Mouse (Mus musculus) heart, postnatal 36 days (tissue): ENCODE results near the gene Abr. TPM values are rescaled to one million over a fixed set of nuclear protein-coding genes. Genes with fewer than 3 reads are reported as not detected.

ENCODE experiments used
- DNase-seq, 2 experiments: peaks; one replicate each; pipeline ENCODE4 v3.0.0; 2021 to 2022
- intact Hi-C: fragments of 180-260 bp; cut with DNase I; formaldehyde crosslinking; loops from one replicate; pipeline ENCODE4 v1.15.1; 2025
- total RNA-seq, 2 experiments: library from RNA; stranded (reverse); gene quantifications; 2 replicates each; pipeline ENCODE4 v1.2.3; 2021

Gene Abr
- total RNA-seq, 2 experiments from 2014 or later: 25.8 TPM

- intact Hi-C loops: no loop called here
- peak; percentile 52 to 55 for DNase-seq
Observed at GRCm38 (mm10) chr11:76436009-76436408, 186.1 kb downstream of the Abr start.

GRCm38 (mm10) chr11:76429966-76430631 is 192.0 kb downstream of the Abr start:
- no peak for DNase-seq

GRCm38 (mm10) chr11:76429556-76429955 is 192.6 kb downstream of the Abr start:
- intact Hi-C loops: no loop called here
- DNase-seq: no peak

More at GRCm38 (mm10) chr11:76429966-76430631, 192.0 kb downstream of the Abr start:
- intact Hi-C loops: no loop called here

- intact Hi-C loops: no loop called here
- no peak for DNase-seq
Observed at GRCm38 (mm10) chr11:76429046-76429445, 193.1 kb downstream of the Abr start.

GRCm38 (mm10) chr11:76427781-76428180 is 194.3 kb downstream of the Abr start:
- no peak for DNase-seq
- intact Hi-C loops: no loop called here

GRCm38 (mm10) chr11:76425749-76426148 is 196.4 kb downstream of the Abr start:
- no peak for DNase-seq
- intact Hi-C loops: no loop called here

GRCm38 (mm10) chr11:76420896-76421295 is 201.2 kb downstream of the Abr start:
- intact Hi-C loops: no loop called here
- peak in 1 of 2 experiments; percentile 23 for DNase-seq

- peak in 1 of 2 experiments; percentile 29 for DNase-seq
- intact Hi-C loops: loop anchor here (2.0 kb wide), 1 partner anchor 36 kb away; no protein-coding TSS in a partner anchor
Observed at GRCm38 (mm10) chr11:76419179-76419578, 202.9 kb downstream of the Abr start.

GRCm38 (mm10) chr11:76418423-76418822 is 203.7 kb downstream of the Abr start:
- intact Hi-C loops: loop anchor here (2.0 kb wide), 1 partner anchor 36 kb away; no protein-coding TSS in a partner anchor
- peak in 1 of 2 experiments; percentile 24 for DNase-seq

- intact Hi-C loops: no loop called here
- no peak for DNase-seq
Observed at GRCm38 (mm10) chr11:76415985-76416384, 206.1 kb downstream of the Abr start.

- DNase-seq: no peak
- intact Hi-C loops: no loop called here
Observed at GRCm38 (mm10) chr11:76415001-76415400, 207.1 kb downstream of the Abr start.

- intact Hi-C loops: no loop called here
- no peak for DNase-seq
Observed at GRCm38 (mm10) chr11:76413202-76413601, 208.9 kb downstream of the Abr start.

- peak; percentile 56 to 75 for DNase-seq
- intact Hi-C loops: loop anchor here (1.0 kb wide), 1 partner anchor 42 kb away; no protein-coding TSS in a partner anchor
Observed at GRCm38 (mm10) chr11:76410826-76411225, 211.3 kb downstream of the Abr start.

- DNase-seq: peak; percentile 96 to 99
- intact Hi-C loops: loop anchor here (1.0 to 10.0 kb wide), 4 partner anchors 154 to 642 kb away; partner anchors contain the start of genes Fam57a and Vps53
Observed at GRCm38 (mm10) chr11:76406702-76407583, 215.2 kb downstream of the Abr start, which contains the start of gene Timm22. TSS of gene Timm22 (plus strand) at chr11:76406952.

- DNase-seq: no peak
- intact Hi-C loops: loop anchor here (1.0 to 10.0 kb wide), 4 partner anchors 152 to 641 kb away; partner anchors contain the start of genes Fam57a and Vps53
Observed at GRCm38 (mm10) chr11:76405626-76406264, 216.4 kb downstream of the Abr start.

- intact Hi-C loops: loop anchor here (5.0 to 10.0 kb wide), 3 partner anchors 228 to 640 kb away; partner anchors contain the start of genes Fam57a and Vps53
- no peak for DNase-seq
Observed at GRCm38 (mm10) chr11:76405113-76405512, 217.0 kb downstream of the Abr start.

GRCm38 (mm10) chr11:76401398-76401797 is 220.7 kb downstream of the Abr start:
- no peak for DNase-seq
- intact Hi-C loops: loop anchor here (10.0 kb wide), 1 partner anchor 637 kb away; no protein-coding TSS in a partner anchor

- peak; percentile 37 to 41 for DNase-seq
- intact Hi-C loops: loop anchor here (2.0 to 10.0 kb wide), 2 partner anchors 85 to 635 kb away; no protein-coding TSS in a partner anchor
Observed at GRCm38 (mm10) chr11:76399587-76400330, 222.4 kb downstream of the Abr start.

- peak; percentile 97 for DNase-seq
- intact Hi-C loops: loop anchor here (2.0 kb wide), 1 partner anchor 84 kb away; no protein-coding TSS in a partner anchor
Observed at GRCm38 (mm10) chr11:76398798-76399586, 223.1 kb downstream of the Abr start, which contains the start of gene Nxn. TSS of gene Nxn (minus strand) at chr11:76399140.
